Mouse (Mus musculus) layer of hippocampus, adult 9-11 months (tissue): ENCODE measurements around the gene 1500015O10Rik.

Experiments
- DNase-seq: peaks from one replicate; pipeline ENCODE4 v3.0.0; 2022

The 1500015O10Rik gene

GRCm38 (mm10) chr1:43776106-43776505 is 45.7 kb downstream of the 1500015O10Rik start:
- DNase-seq = no peak

DNA sequence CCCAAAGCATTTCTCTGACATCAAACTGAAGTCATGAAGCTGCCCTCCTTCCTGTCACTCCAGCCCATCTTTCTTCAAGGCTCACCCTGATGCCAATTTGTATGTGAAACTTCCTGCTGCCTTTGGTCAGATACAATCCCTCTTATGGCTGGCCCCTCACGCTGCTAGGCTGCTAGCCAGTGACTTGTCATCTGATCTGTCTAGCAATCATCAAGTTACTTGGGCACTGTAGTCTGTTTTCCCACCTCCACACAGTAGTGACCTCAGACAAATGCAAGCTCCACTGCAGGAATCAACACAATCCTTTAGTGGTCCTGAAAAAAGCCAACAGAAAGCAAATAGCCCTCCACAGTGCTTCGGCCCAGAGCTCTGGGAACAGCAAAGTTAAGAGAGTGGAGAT is 50.8 kb downstream of the 1500015O10Rik start:
- no peak for DNase-seq

- no peak for DNase-seq
Measured at GRCm38 (mm10) chr1:43781672-43782071, 51.3 kb downstream of the 1500015O10Rik start.

DNA sequence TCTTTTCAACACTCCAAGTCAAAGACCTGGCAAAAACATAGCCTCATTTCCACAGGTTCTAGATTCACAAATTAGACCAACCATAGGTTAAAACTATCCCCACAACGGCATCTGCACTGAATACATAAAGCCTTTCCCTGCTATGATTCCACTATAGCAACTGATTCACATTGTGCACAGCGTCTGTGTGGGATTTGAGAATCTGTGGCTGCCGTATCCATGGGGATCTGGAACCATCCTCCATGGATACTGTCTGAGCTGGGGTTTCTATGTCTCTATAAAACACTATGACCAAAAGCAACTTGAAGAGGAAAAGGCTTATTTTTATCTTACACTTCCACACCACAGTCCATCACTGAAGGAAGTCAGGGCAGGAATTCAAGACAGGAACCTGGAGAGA is 52.3 kb downstream of the 1500015O10Rik start:
- DNase-seq = peak; percentile 63

DNA sequence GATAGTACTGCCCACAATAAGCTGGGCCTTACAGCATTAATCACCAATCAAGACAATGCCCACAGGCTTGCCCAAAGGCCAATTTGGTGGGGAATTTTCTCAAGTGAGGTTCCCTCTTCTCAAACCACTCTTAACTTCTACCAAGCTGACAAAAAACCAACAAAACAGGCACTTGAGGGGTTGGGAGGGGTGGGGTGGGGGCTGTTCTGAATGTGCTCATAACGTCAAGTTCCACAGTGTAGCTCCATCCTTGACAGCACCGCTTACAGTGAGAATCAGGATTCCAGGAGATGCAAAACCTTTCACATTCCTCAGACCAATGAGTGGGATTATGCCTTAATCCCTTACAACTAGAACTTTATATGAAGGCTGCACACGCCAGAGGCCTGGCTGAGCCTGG is 52.8 kb downstream of the 1500015O10Rik start:
- no peak for DNase-seq

GRCm38 (mm10) chr1:43785316-43785715 is 54.9 kb downstream of the 1500015O10Rik start:
- DNase-seq = no peak

DNA sequence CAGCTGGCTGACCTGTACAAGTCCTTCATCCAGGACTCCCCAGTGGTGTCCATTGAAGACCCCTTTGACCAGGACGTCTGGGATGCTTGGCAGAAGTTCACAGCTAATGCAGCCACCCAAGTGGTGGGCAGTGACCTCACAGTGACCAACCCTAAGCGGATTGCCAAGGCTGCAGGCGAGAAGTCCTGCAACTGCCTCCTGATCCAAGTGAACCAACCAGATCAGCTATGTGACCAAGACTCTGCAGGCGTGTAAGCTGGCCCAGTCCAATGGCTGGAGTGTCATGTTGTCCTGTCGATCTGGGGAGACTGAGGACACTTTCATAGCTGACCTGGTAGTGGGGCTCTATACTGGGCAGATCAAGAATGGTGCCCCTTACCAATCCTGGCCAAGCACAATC is 56.3 kb downstream of the 1500015O10Rik start:
- DNase-seq = no peak

DNA sequence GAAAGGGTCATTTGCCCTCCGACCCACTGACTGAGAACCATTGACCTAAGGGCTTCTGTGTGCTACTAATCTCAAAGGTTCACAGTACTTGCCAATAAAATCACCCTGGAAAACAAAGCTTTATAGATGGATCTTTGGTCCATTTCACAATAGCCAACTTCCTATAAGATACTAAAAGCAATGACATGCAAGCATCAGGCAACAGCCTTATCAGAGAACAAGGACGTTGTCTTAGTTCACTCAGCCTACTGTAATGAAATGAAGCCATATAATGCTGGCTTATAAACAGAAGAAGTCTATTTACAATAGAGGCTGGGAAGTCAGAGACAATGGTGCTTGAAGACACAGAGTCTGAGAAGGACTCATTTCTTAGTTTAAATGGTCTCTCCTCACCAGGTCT is 59.4 kb downstream of the 1500015O10Rik start:
- no peak for DNase-seq
